Mouse (Mus musculus): Measurements from ENCODE around the gene Cdc73.
"Not testable (repeated sequence)": the region's sequence is repeated elsewhere in the genome, so short reads cannot be mapped to it uniquely, and the experiment has no call there.

Cdc73 gene

DNA sequence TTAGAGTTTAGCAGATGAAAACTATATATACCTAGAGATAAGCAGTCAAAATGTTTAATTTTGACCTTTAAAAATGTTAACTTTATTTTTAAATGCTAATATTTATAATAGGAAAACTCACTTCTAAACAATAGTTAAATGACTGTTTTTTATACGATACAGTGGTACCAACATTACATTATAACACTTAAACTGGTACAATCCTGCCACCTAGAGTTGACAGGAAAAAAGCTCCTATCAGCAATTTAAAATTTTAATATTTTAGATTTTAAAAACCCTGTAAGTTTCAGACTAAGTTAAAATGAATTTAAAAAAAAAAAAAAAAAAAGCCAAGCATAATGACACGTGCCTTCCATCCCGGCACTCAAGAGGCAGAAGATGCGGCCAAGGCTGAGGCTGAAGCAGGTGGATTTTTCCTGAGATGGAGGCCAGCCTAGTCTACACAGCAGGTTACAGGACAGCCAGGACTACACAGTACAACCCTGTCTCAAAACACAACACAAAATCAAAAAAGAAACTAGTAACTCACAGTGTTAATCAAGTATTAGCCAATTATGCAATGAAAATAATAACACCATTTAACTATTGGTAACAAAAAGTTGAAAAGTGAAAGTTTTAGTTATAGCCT lies 26.8 kb downstream of the Cdc73 start:
- no peak for DNase-seq (ENCODE audit: low spot score)

DNA sequence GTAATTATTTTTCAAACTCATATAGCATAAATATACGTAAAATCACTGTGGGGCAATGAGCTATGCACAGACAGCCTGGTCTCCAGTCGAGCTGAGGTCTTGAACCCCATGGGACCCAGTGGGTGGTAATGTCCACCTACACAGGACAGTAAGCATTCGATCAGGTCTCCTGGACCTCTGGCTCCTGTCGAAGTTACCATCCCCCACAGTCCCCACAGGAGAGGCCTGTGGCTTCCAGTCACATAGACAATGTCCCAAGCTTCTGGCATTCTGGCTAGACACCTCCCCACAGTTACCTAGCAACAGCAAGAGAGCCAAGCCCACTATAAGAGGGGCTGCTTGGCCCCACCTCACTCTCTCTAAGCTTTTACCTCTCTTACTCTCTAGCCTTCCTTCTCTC lies 37.9 kb downstream of the Cdc73 start:
- DNase-seq (ENCODE audit: low spot score) = not testable (repeated sequence)

DNA sequence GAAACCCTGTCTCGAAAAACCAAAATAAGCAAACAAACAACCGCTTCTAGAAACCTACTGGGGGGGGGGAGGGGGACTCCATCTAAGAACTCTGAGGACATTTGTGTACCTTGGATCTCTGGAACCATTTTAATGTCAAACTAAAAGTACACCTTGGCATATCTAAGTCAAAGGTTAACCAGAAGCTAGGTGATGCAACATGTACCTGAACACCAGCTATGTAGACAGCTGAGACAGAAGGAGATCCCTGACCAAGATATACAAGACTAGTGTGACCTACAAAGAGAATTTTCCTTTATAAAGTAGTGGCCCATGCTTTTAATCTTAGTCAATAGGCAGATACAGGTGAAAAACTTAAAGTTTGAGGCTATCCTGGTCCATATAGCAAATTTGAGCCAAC lies 39.5 kb downstream of the Cdc73 start:
- peak; percentile 60 for DNase-seq (ENCODE audit: low spot score)

DNA sequence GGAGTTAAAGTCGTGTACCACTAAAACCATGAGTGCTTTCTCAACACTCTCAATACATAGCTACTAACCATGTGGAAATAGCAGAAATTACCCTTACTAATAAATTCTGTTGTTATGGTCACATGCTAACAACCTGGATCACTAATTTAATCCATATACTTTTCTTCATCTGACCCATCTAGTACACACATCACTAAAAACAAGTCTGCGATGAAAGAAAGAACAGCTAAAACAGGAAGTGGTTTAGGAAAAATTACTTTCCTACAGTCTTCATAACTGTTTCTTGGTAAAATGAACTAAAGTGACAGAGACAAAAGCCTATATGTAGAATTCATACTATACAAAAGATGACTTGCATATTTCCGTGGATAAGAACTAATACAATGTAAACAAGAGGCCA lies 49.0 kb downstream of the Cdc73 start:
- no peak for DNase-seq (ENCODE audit: low spot score)

DNA sequence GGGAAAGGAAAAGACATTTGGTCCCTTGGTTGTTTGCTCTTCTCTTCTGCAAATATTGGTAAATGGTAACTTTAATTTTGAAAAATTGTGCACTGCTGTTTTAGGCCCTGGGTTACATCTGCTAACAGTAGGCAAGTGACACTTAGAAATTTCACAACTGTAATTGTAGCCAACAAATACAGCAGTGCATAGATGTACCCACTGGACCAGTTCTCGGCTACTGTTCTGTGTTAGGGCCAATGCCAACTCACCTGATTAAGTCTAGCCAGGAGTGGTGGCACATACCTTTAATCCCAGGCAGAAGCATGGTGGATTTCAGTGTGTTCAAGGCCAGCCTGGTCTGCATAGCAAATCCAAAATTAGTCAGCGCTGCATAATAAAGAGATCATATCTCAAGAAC lies 52.4 kb downstream of the Cdc73 start:
- no peak for DNase-seq (ENCODE audit: low spot score)

DNA sequence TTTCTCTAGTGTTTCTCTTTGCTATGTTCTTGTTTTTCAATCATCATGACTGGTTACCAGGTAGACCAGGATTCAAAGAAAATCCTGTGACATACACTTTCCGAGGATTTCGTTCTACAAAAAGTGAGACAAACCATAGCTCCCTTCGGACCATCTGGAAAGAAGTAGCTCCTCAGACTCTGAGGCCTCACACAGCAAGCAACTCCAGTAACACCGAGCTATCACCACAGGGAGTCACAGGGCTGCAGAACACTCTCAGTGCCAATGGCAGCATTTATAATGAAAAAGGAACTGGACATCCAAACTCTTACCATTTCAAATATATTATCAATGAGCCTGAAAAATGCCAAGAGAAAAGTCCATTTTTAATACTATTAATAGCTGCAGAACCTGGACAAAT lies 56.5 kb downstream of the Cdc73 start:
- DNase-seq (ENCODE audit: low spot score) = no peak

DNA sequence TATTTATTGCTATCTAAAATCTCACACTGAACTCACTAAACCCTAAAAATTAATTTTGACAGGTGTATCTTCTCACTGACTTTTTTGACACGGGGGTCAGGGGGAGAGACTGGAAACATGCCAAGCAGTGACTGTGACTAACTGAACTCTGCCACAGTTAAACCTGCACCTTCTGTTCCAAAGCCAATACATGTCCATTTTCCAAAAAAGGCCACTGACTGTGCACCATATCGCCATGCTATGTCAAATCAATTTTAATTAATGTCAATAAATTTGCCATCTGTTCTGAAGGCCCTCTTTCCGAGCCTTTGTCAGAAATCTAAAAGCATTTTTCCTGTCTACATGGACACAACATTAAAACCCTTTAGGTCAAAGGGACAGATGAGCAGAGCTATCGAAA lies 57.3 kb downstream of the Cdc73 start:
- no peak for DNase-seq (ENCODE audit: low spot score)

DNA sequence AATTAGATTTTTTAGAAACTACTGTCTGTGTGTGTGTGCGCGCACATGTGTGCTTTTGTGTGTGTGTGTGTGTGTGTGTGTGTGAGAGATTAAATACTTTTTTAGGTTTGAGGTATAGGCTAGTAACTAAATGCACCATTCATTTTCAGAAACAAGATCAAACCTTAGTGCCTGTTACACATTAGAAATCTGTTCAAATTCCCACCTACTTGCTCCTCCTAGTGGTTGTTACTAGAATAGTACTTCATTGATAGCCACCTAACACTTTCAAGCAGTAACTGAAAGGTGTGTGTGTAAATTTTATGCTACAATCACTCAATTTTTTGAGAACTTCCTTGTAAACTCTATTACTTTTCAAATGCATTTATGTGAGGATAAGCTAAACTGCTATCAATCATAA lies 58.5 kb downstream of the Cdc73 start:
- DNase-seq (ENCODE audit: low spot score) = no peak

DNA sequence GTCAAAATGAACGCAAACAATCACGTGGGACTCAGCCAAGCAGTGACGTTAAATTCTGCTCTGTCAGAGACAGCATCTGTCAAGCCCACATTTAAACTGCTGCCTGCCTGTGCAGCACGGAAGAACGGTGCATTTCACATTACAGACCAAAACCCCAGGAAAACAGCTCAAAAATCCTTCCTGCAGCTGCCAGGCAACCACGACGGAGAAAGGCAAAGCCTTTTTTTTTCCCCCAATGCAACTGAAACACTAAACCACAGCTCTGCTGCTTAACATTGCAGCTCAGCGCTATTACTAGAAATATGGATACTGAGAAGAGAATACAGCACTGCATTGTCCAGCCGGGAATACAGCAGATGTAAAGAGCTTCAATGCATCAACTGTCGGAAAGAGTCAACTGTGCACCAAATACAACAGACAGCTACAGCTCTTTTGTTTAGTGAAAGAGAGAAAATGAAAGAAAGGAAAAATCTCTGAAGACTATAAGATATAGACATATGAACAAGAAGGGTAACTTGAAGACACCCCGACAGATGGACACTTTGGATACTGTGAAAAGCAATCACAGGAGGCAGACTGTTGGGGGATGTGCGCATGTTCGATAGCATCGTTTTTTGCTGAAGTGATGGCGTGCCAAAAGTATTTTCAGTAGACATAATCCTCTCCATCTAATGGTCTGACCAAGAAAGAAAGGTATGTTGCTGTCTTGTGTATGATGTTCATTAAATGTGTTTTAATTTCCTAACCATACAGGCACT lies 61.9 kb downstream of the Cdc73 start, which contains the start of gene B3galt2:
B3galt2 (plus strand) TSS at position 15 of the 758 bp plus-strand sequence.
- no peak for DNase-seq (ENCODE audit: low spot score)

DNA sequence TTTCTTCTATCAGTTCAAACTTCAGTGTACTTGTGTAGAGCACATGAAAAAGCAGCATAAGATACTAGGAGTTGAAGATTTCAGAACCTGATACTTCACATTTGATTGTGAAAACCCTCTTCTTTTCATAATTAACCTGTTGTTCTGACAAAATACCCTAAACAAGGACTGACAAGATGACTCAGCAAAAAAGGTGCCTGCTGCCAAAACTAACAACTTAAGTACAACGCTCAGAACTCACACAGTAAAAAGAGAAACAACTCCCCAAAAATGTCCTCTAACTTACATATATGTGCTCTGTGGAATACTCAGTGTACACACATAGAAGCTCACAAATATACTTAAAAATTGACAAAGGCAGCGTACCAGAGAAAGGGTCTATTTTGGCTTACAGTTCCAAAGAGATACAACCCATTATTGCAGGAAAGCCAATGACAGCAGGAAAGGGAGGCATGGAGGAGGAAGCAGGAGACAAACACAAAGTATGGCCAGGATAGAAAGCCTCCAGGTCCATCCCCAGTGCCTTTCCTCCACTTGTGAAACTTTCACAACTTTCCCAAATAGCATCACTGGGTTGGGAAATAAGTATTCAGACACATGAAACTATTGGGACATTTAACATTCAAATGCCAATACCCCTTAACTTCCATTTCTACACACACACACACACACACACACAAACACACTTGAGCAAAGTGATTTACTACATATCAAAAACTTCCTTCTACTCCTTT lies 69.7 kb downstream of the Cdc73 start:
- no peak for DNase-seq (ENCODE audit: low spot score)

DNA sequence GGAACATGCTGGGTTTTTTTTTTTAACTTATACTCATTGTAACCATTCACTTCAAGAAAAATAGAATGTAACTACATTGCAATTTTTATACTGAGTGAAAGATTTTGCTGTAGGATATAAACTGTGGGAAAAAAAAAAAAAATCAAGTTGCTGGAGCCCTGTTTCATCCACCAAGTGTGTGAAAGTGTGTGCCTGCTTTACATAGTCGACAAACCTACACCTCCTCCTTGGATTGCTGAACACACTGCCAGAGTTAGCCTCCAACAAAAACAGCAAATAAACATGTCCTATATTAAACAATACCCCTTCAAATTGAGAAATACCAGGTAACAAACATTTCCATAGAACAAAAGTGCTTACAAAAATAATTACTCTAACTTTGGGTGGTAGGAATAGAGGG lies 70.3 kb downstream of the Cdc73 start:
- no peak for DNase-seq (ENCODE audit: low spot score)

DNA sequence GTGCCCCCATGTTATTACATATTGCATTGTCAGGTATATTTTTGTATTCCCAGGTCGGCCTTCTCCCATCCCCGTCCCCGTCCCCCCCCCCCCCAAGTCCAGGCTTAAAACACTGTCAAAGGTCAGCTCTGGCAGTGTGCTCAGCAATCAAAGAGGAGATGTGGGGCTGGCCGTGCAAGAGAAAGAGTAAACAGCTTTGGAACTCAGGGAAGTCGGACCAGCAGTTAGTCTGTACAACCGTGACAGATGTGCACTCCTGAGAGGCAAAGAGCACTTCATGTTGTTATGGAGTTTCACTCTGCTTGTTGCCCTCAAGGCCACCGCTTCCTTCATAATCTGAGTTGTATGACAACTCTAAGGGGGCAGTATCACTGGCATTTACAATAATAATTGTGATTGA lies 71.4 kb downstream of the Cdc73 start:
- DNase-seq (ENCODE audit: low spot score) = peak; percentile 43

DNA sequence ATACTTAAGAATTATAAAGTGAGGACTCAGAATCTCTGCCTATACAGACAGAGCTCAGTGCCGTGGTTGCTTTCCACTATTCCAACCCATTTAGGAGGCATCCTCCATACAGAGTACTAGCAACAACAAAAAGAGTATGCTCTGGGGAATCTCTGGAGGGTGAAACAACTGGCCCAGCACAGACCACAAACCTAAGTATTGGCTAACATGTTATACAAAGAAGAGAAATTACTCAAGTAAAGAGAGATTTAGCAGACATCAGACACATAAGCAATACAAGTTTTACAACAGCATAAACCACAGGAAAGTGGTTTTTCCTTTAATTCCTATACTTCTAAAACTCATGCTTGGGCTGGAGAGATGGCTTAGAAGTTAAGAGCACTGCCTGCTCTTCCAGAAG lies 80.1 kb downstream of the Cdc73 start:
- no peak for DNase-seq (ENCODE audit: low spot score)

DNA sequence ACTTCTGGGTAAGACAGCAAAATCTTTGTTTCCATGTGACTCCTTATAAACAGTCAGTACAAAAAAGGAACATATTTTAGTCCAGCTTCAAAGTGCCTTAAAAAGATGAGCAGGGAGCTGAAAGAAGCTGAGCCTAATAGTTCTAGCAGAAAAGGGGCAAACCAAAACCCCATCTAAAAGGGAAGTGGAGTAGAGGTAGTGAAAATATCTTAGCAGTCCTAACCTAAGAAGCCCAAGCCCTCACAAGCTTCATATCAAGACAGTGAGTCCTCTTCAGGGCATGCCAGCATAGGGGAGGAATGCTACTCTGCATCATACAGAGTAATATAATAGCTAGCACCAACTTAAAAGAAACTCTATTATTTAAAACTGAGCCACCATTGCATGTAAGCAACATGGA lies 80.8 kb downstream of the Cdc73 start:
- DNase-seq (ENCODE audit: low spot score) = no peak

DNA sequence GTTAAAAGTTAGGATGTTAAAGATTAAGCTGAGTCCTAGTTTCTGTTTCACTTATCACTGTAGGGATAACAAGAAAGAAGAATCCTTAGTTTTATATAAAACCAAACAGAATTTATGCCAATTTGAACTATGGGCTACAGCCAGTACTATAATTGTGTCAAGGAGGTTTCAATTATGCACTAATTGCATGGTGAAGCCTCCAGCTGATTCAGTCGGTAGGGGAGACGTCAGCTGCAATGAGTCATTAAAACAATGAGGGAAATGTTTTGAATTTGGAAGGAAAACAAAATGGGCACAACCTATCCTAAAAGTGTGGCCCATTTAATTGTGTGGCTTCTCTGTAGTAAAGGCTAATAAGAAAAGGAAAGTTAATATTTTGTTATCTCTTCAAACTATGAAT lies 82.9 kb downstream of the Cdc73 start:
- DNase-seq (ENCODE audit: low spot score) = no peak

DNA sequence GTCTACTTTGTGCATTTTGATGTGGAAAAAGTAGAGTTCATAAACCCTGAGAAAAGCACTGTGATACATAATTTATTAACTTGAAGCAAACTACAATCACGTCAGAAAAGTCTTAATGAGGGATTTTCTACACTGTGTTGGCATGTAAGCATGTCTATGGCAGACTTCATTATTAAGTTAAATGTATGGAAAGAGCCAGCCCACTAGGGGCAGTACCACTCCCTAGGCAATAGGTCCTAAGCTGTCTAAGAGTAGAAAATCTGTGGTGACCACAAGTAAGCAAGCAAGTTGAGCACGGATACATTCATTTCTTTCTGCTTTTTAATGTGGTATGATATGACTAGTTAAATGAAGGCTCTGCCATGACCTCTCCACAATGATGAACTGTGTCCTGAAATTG lies 89.8 kb downstream of the Cdc73 start:
- DNase-seq (ENCODE audit: low spot score) = no peak

DNA sequence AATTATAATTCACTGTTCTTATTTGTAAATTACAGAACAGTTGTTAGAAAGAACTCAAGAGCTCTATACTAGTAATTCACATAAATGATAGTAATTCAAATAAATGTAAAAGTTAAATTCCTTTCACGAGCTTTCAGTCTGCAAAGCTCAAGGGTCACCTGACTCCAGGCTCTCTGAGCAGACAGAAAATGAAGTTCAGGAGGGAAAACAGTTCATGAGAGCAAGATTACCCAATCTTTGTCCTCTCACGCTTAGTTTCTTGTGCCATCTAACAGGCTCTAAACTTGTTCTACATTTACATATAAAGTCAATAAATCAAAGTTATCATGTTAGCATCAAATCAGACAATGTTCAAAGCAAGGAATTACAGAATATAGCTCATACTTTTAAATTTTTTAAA lies 93.8 kb downstream of the Cdc73 start:
- DNase-seq (ENCODE audit: low spot score) = no peak

DNA sequence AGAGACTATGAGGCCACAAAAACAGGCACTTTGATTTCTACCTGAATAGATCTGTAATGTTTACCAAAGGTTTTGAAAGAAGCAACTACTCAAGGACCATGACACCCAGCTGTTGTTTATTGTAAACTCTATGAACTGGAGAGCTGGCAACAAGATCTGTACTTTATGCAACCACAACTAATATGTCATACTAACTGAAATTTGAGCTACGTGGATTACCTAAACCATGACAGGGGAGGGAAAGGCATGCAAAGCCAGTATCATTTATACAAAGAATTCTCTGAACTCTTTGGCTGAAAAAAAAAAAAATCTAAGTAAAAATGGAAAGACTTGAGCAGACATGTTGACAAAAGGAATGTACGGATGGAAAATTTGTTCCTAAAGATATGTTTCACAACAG lies 105.8 kb downstream of the Cdc73 start:
- DNase-seq (ENCODE audit: low spot score) = no peak

DNA sequence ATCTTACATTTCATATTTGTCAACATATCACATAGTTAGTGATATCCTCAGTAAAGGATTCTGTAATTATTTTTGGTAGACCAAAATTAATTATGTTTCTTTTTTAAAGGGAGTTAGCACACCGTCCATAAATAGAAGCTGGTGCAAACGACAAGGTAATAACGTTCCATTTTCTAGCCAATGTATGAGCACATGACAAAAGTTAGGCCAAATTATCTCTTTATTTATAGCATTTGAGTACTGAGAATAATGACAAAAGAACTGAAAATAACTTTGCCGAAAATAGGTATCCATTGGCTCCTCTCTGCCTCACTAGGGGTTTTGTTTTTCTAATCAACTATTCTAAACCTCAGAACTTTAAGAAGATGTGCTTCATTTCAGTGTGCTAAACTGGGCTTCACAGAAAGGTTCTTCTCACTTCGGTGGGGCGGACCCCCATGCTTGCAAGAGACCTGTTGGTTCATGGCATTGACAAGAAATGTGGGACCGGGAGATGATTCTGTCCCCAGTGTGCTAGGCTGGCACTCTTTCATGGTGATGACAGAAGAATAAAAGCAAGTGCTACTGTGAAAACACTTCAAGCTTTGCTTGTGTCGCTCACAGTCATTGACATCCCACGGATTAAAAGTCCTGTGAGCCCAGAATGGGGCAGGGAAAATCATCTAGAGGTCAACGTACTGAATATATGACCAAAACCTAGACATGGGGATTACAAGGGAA lies 125.7 kb downstream of the Cdc73 start:
- DNase-seq (ENCODE audit: low spot score) = no peak

DNA sequence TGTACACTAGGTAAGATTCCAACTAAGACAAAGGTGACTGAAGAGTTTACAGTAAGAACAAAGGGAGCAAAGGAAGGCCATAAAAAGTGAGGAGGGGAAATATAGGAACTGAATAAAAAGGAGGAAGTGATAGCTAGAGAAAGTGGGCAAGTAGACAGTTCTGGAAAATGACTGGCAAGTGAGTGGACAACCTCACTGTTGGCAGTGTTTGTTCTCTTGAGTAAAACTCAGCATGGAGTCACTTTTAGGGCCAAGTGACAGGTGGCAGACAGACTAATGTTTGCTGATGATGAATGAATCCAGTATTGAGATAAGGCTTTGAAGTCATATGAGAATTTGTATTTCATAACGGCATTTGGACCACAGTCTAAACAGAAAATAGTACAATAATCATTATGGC lies 144.5 kb downstream of the Cdc73 start:
- no peak for DNase-seq (ENCODE audit: low spot score)

DNA sequence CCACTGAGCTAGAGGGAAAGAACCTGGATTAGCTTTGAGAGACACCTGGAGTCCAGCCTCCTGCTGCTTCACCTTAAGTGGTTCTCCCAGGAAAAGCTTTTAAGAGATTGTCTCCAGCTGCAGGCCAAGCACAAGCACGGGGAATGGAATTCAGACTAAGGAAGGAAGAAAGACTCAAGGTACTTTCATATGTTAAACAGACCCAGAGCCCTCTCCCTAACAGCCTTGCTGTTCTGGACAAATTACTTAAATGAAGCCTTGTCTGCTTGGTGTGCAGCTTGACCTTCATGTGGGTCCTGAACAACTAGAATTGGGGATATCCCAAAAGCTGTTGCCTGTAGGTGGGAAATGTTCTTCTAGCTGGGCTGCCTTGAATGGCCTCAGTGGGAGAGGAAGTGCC lies 147.2 kb downstream of the Cdc73 start:
- no peak for DNase-seq (ENCODE audit: low spot score)

DNA sequence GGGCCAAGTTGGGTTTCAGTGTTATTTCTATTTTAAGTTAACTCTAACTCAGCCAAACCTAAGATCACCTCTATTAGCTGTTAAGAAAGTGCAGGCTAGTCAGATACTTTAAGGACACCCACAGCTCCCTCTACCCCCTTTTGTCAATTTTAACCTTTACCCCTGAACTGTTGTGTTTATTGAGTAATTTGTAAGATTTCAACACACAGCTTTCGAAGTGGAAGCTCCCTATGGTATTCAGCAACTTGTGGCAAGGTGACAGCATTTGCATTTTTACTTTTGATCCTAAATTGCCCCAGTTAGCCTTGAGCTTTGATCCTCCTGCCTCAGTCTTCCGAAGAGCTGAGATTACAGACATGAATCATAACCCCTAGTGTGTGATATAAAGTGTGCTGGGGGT lies 148.1 kb downstream of the Cdc73 start:
- no peak for DNase-seq (ENCODE audit: low spot score)
